Mouse (Mus musculus) limb, embryonic 14.5 days (tissue): ENCODE measurements at regions not wholly inside any gene's neighbourhood (a gene's known extent, or its start where the extent isn't known, plus 50 kb on each side); places are given as distances from the start of the nearest gene placed in this dataset.

Experiments used
- ATAC-seq: fragments of 200-750 bp; cut with Nextera tagmentation; 2 replicates; pipeline ENCODE4 v1.8.0; 2017; ENCODE audit warnings: low read depth, moderate number of reproducible peaks, moderate TSS enrichment; ENCODE audit not compliant: low FRiP score
- DNase-seq: peaks from one replicate; pipeline ENCODE4 v3.0.0-alpha.2; 2015; ENCODE audit warnings: low spot score
- H3K27ac ChIP-seq: fragments of 300-500 bp; sonication (generic); replicated peaks from 2 replicates; pipeline ENCODE4 v1.5.1; 2014; ENCODE audit warnings: low read depth, mild to moderate bottlenecking, low read length, moderate library complexity, mixed read lengths
- H3K27me3 ChIP-seq: fragments of 300-500 bp; sonication (generic); 2 replicates; pipeline ENCODE4 v1.6.1; 2014; ENCODE audit warnings: low read length, mixed read lengths; ENCODE audit not compliant: control insufficient read depth, insufficient read depth
- H3K36me3 ChIP-seq: fragments of 300-500 bp; sonication (generic); 2 replicates; pipeline ENCODE4 v1.6.1; 2014; ENCODE audit warnings: mild to moderate bottlenecking, low read length, moderate library complexity, mixed read lengths; ENCODE audit not compliant: control insufficient read depth, insufficient read depth
- H3K4me1 ChIP-seq: fragments of 300-500 bp; sonication (generic); 2 replicates; pipeline ENCODE4 v1.6.1; 2014; ENCODE audit warnings: antibody characterized with exemption, low read length, mixed read lengths; ENCODE audit not compliant: control insufficient read depth, insufficient read depth
- H3K4me2 ChIP-seq: fragments of 300-500 bp; sonication (generic); replicated peaks from 2 replicates; pipeline ENCODE4 v1.6.1; 2014; ENCODE audit warnings: low read depth, mild to moderate bottlenecking, low read length, moderate library complexity; ENCODE audit not compliant: severe bottlenecking
- H3K4me3 ChIP-seq: fragments of 300-500 bp; sonication (generic); replicated peaks from 2 replicates; pipeline ENCODE4 v1.5.1; 2014; ENCODE audit warnings: low read length
- H3K9ac ChIP-seq: fragments of 300-500 bp; sonication (generic); 2 replicates; pipeline ENCODE4 v1.6.1; 2014; ENCODE audit warnings: mild to moderate bottlenecking, low read depth, low read length, moderate library complexity; ENCODE audit not compliant: severe bottlenecking
- H3K9me3 ChIP-seq: fragments of 300-500 bp; sonication (generic); 2 replicates; pipeline ENCODE4 v1.6.1; 2016; ENCODE audit warnings: low read length; ENCODE audit not compliant: control insufficient read depth
- POLR2A ChIP-seq: fragments of 200-500 bp; IDR thresholded peaks from 2 replicates; pipeline ENCODE4 v1.8.0; 2012; ENCODE audit warnings: inconsistent platforms, mild to moderate bottlenecking, moderate library complexity, borderline replicate concordance; ENCODE audit not compliant: insufficient read depth, insufficient read length; ENCODE audit errors: extremely low read depth
- WGBS: fragments of 180-500 bp; shearing (Covaris S2); extraction: QIAGEN DNeasy Blood & Tissue Kit; methylation state at CpG from one replicate; pipeline ENCODE4 v1.1.7; 2014; 5-methylcytosine and 5-hydroxymethylcytosine counted together

DNA sequence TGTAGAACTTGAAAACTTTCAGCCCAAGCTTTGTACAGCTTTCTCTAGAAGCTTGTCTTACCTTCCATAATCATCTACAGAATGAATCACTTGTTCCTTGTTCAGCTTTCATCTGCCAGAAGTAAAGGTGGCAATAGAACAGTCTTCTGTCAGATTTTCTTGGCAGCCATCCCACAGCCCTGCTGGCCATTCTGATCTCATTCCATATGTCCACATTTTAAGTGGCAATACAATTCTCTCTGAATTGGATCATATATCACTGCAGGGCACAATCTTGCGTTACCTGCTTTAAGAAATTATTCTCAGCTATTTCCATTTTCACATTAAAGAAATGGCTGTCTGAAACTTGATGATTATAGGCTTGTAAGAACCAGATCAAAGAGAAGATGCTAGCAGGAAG lies 422.5 kb downstream of the Pih1d3 start:
- H3K4me2 ChIP-seq: no peak overlapping the region
- no peaks in the 10 kb centered on the region for H3K4me1 ChIP-seq
- WGBS: 49% methylated on average over 1 of the region's 1 CpGs
- H3K27me3 ChIP-seq: no peaks in the 10 kb centered on the region
- H3K4me3 ChIP-seq: no peak overlapping the region
- peak; percentile 4 for DNase-seq
- no peaks in the 10 kb centered on the region for H3K36me3 ChIP-seq
- H3K9ac ChIP-seq: no peak overlapping the region
- H3K27ac ChIP-seq: no peak overlapping the region
- no peak for TF ChIP-seq POLR2A
- H3K9me3 ChIP-seq: no peaks in the 10 kb centered on the region
- no peak for ATAC-seq

DNA sequence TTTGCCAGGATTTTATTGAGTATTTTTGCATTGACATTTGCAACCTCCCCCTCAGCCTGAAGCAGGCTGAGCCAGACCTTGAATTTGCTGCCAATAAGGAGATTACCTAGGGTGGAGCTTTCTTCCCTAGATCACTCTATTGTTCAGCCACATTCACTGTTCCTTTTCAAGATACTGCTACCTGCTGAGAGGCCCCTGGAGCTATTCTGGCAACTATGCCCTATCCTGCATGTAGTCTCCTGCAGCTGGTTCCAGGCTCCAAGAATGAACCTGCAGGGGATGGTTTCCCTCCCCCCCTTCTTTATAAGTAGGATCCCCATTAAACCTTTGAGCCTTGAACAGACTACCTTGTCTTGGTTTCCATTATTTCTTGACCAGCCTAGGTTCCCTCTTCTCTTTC lies 455.9 kb downstream of the Pih1d3 start:
- ATAC-seq (no peak), DNase-seq (no peak)
- Histone ChIP-seq H3K36me3 (no peaks in the 10 kb centered on the region), H3K4me2 (no peak overlapping the region), H3K4me1 (no peaks in the 10 kb centered on the region), H3K27ac (no peak overlapping the region), H3K4me3 (no peak overlapping the region), H3K27me3 (no peaks in the 10 kb centered on the region), H3K9me3 (no peaks in the 10 kb centered on the region), H3K9ac (no peak overlapping the region)
- no peak for TF ChIP-seq POLR2A
